Mouse (Mus musculus) small intestine, adult 2 months (tissue): ENCODE data around the gene Nr2c2ap.

Experiments
- CTCF ChIP-seq: fragments of 200-500 bp; IDR thresholded peaks from 2 replicates; pipeline ENCODE4 v1.5.1; 2012; ENCODE audit warnings: low read depth, mild to moderate bottlenecking, control low read depth, inconsistent platforms, low read length, moderate library complexity, mixed read lengths; ENCODE audit not compliant: insufficient replicate concordance, insufficient read length; ENCODE audit errors: extremely low read depth
- POLR2A ChIP-seq: fragments of 200-500 bp; IDR thresholded peaks from 2 replicates; pipeline ENCODE4 v1.6.1; 2012; ENCODE audit warnings: low read depth, mild to moderate bottlenecking, control low read depth, inconsistent platforms, low read length, moderate library complexity

- TF ChIP-seq CTCF, result no peak
- TF ChIP-seq POLR2A, result no peak
These were observed 5.5 kb downstream of the Nr2c2ap start for GRCm38 (mm10) chr8:70136591-70136990.
